Mouse (Mus musculus): ENCODE results near the gene Arl16. TPM values are rescaled to one million over a fixed set of nuclear protein-coding genes. Genes with fewer than 3 reads are reported as not detected.

Arl16 gene
- polyA plus RNA-seq, 2 experiments, result 9.9 to 13.0 TPM

- ATAC-seq (ENCODE audit: insufficient read depth) (no peak), DNase-seq (ENCODE audit: low read depth in 3 of 3, low spot score in 3 of 3) (no peak)
- no peak overlapping the region for H3K4me3 ChIP-seq (ENCODE audit: insufficient read depth in 1 of 2, low read depth in 2 of 2, low read length in 2 of 2)
- H3K36me3 ChIP-seq (replicated peaks; ENCODE audit: control insufficient read depth, insufficient read depth, low read depth), result peaks cover 18% of the 10 kb centered on the region
- TF ChIP-seq CTCF (IDR thresholded peaks at IDR 0.05; ENCODE audit: low read depth), result no peak
- no peak for TF ChIP-seq EP300 (IDR thresholded peaks at IDR 0.05; ENCODE audit: low read depth)
- no peaks in the 10 kb centered on the region for H3K27me3 ChIP-seq (ENCODE audit: control insufficient read depth, insufficient read depth, low read length)
- H3K4me1 ChIP-seq (replicated peaks; ENCODE audit: control insufficient read depth in 2 of 2, insufficient read depth in 2 of 2, low read length in 1 of 2), result peaks cover 11 to 12% of the 10 kb centered on the region in 2 experiments
- WGBS (ENCODE audit: insufficient replicate concordance), result 78% methylated on average over 2 of the region's 2 CpGs
- H3K9me3 ChIP-seq (ENCODE audit: control insufficient read depth, low read length), result no peaks in the 10 kb centered on the region
- H3K27ac ChIP-seq, result no peak overlapping the region
- H3K9ac ChIP-seq (replicated peaks), result no peak overlapping the region
- H3K4me2 ChIP-seq (ENCODE audit: low read depth), result no peak overlapping the region
Observed at GRCm38 (mm10) chr11:120463536-120463935, 3.9 kb downstream of the Arl16 start.

GRCm38 (mm10) chr11:120458847-120459597 is 8.4 kb downstream of the Arl16 start:
- WGBS (ENCODE audit: insufficient replicate concordance), result 27% methylated on average over 6 of the region's 6 CpGs
- Histone ChIP-seq H3K27ac (peak overlapping the region; percentile 77; the same call in 1 of the 2 replicates), H3K4me2 (ENCODE audit: low read depth) (peak overlapping the region; percentile 73), H3K36me3 (replicated peaks; ENCODE audit: control insufficient read depth, insufficient read depth, low read depth) (peaks cover 18% of the 10 kb centered on the region), H3K4me1 (replicated peaks; ENCODE audit: control insufficient read depth in 2 of 2, insufficient read depth in 2 of 2, low read length in 1 of 2) (peaks cover 22 to 29% of the 10 kb centered on the region in 2 experiments), H3K4me3 (ENCODE audit: insufficient read depth in 1 of 2, low read depth in 2 of 2, low read length in 2 of 2) (peak overlapping the region; percentile 88 to 98), H3K9ac (replicated peaks) (peak overlapping the region; percentile 92), H3K9me3 (ENCODE audit: control insufficient read depth, low read length) (no peaks in the 10 kb centered on the region), H3K27me3 (ENCODE audit: control insufficient read depth, insufficient read depth, low read length) (no peaks in the 10 kb centered on the region)
- no peak for ATAC-seq (ENCODE audit: insufficient read depth)
- peak in 1 of 3 experiments; percentile 41 for DNase-seq (ENCODE audit: low read depth in 3 of 3, low spot score in 3 of 3)
- TF ChIP-seq CTCF (IDR thresholded peaks at IDR 0.05; ENCODE audit: low read depth), result peak; percentile 67
- TF ChIP-seq EP300 (IDR thresholded peaks at IDR 0.05; ENCODE audit: low read depth), result no peak

- peak; percentile 82 for ATAC-seq (ENCODE audit: insufficient read depth)
- Histone ChIP-seq H3K27me3 (ENCODE audit: control insufficient read depth, insufficient read depth, low read length) (no peaks in the 10 kb centered on the region), H3K4me3 (ENCODE audit: insufficient read depth in 1 of 2, low read depth in 2 of 2, low read length in 2 of 2) (peak within 1 kb of the TSS; percentile 88 to 98), H3K9me3 (ENCODE audit: control insufficient read depth, low read length) (no peaks in the 10 kb centered on the region), H3K4me1 (replicated peaks; ENCODE audit: control insufficient read depth in 2 of 2, insufficient read depth in 2 of 2, low read length in 1 of 2) (peaks cover 22 to 29% of the 10 kb centered on the region in 2 experiments), H3K9ac (replicated peaks) (peak within 1 kb of the TSS; percentile 92), H3K36me3 (replicated peaks; ENCODE audit: control insufficient read depth, insufficient read depth, low read depth) (peaks cover 18% of the 10 kb centered on the region), H3K27ac (peak within 1 kb of the TSS; percentile 77), H3K4me2 (ENCODE audit: low read depth) (peak within 1 kb of the TSS; percentile 73)
- 2% methylated on average over 62 of the region's 62 CpGs for WGBS (ENCODE audit: insufficient replicate concordance)
- TF ChIP-seq CTCF (IDR thresholded peaks at IDR 0.05; ENCODE audit: low read depth) (no peak), EP300 (IDR thresholded peaks at IDR 0.05; ENCODE audit: low read depth) (no peak)
- peak; percentile 62 to 67 (median 66) for DNase-seq (ENCODE audit: low read depth in 3 of 3, low spot score in 3 of 3)
Observed at GRCm38 (mm10) chr11:120457772-120458751, 9.3 kb downstream of the Arl16 start, which contains the start of the genes Oxld1 and Ccdc137. Oxld1 (minus strand) TSS chr11:120458068. Ccdc137 (plus strand) TSS chr11:120458115.

GRCm38 (mm10) chr11:120457370-120457769 is 10.0 kb downstream of the Arl16 start:
- ATAC-seq (ENCODE audit: insufficient read depth), result peak; percentile 45
- TF ChIP-seq CTCF (IDR thresholded peaks at IDR 0.05; ENCODE audit: low read depth) (no peak), EP300 (IDR thresholded peaks at IDR 0.05; ENCODE audit: low read depth) (no peak)
- no peaks in the 10 kb centered on the region for H3K27me3 ChIP-seq (ENCODE audit: control insufficient read depth, insufficient read depth, low read length)
- H3K4me3 ChIP-seq (ENCODE audit: insufficient read depth in 1 of 2, low read depth in 2 of 2, low read length in 2 of 2), result peak overlapping the region; percentile 88 to 98
- peak overlapping the region; percentile 92 for H3K9ac ChIP-seq (replicated peaks)
- H3K27ac ChIP-seq, result peak overlapping the region; percentile 77
- peaks cover 22 to 29% of the 10 kb centered on the region in 2 experiments for H3K4me1 ChIP-seq (replicated peaks; ENCODE audit: control insufficient read depth in 2 of 2, insufficient read depth in 2 of 2, low read length in 1 of 2)
- H3K4me2 ChIP-seq (ENCODE audit: low read depth), result peak overlapping the region; percentile 73
- WGBS (ENCODE audit: insufficient replicate concordance), result 6% methylated on average over 14 of the region's 14 CpGs
- peak in 2 of 3 experiments; percentile 18 to 41 for DNase-seq (ENCODE audit: low read depth in 3 of 3, low spot score in 3 of 3)
- peaks cover 18% of the 10 kb centered on the region for H3K36me3 ChIP-seq (replicated peaks; ENCODE audit: control insufficient read depth, insufficient read depth, low read depth)
- H3K9me3 ChIP-seq (ENCODE audit: control insufficient read depth, low read length), result no peaks in the 10 kb centered on the region

Data from liver, embryonic 14.5 days (tissue).